Mouse (Mus musculus) CD4-positive helper T cell, adult 2 months (primary cell): ENCODE measurements at regions not wholly inside any gene's neighbourhood (a gene's known extent, or its start where the extent isn't known, plus 50 kb on each side); places are given as distances from the start of the nearest gene placed in this dataset.

Source experiments
- DNase-seq: peaks from one replicate; pipeline ENCODE4 v3.0.0-alpha.2; 2012; ENCODE audit warnings: low read depth, missing footprints, low spot score

DNA sequence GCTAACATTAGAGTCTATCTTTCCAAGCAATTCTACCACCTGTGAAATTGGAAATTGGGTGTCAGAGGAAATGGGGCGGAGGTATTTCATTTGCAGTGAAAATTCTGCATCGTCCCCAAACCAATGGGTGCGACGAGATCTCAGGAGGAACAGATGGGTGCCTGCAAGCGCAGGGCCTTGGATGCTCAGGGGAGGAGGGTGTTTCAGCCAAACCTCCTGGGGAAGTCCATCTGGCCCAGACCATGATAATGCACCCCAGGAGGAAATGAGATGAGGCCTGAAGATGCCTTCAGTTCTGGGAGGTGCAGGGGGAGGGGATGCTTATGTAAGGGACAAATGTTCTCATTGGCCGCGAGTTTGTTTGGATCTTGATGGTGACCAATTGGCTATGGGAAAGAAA, 205.9 kb upstream of the Dynlrb2 start:
- DNase-seq, result no peak

DNA sequence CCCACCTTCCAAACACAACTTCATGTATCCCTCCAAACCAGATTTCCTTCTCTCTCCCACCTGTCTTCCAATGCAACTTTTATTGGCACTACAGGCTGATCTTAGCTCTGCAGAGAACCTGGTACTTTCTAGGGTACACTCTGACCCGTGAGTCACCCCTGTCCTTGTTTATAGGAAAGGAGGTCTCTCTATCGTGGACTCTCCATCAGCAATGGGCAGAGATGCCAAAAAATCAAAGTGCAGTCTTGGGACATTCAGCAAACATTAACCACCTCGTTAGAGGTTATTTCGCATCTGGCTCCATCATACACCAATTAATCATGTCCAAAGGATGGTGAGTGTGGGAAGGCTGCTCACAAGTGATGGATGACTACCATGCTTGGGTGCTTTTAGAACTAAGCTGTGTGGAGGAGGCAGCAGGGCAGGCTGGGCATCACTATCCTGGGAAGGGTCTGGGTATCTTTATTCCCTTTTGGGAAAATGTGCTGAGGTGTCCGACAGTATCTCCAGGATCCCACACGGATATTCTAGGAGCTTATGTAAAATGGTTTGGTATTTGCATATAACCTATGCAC, 214.0 kb upstream of the Dynlrb2 start:
- no peak for DNase-seq

DNA sequence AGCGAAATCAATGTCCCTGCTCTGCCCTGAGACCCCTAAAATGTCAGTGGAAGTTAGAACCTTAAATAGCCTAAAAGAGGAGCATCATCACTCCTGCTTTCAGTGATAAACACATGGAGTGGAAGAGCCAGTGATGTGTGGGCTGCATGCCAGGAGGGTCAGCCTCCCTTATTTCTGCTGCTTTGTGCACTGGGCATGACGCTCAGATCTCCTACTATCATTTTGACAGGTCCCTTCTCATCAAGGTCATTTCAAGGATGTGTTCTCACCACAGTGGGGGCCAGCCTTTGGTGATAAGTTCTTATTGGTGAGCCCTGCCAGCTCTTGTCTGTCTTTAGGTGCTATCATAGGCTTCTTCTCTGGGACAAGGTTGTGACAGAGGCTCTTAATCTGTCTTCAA, 215.5 kb upstream of the Dynlrb2 start:
- no peak for DNase-seq

DNA sequence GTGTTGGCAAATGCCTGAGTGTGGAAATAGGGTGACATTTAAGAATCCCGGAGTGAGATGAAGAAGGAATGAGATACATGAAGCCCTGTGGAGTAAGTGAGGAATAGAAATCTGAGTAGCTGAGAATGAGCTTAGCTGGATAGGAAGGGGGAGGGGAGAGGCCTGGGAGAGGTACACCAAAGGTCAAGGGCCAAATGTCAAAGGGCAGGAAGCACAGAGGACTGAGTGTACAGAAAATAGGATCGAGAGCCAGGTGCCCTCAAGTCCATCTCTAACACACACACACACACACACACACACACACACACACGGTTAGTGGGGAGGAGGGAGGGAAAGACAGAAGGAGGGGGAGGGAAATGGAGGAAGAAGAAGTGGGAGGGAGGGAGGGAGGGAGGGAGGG, 220.8 kb upstream of the Dynlrb2 start:
- no peak for DNase-seq

DNA sequence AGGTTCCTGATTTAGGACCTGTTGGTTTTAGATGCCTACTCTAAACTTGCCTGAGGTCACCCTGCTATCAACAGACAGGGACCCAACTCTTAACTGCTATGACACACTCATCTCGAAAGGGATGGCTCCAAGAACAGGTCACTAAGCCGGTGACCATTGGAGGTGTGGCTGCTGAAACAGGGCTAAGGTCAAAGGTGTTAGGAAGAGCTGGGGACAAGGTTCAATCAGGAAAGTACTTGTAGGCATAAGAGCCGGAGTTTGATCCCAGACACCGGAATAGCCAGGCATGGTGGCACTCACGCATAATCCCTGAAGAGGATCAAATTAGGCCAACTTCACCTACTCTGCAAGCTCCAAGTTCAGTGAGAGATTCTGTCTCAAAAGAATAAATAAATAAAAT, 222.4 kb upstream of the Dynlrb2 start:
- no peak for DNase-seq

- DNase-seq, result no peak
These were observed 229.8 kb upstream of the Dynlrb2 start for GRCm38 (mm10) chr8:116275014-116275413.

DNA sequence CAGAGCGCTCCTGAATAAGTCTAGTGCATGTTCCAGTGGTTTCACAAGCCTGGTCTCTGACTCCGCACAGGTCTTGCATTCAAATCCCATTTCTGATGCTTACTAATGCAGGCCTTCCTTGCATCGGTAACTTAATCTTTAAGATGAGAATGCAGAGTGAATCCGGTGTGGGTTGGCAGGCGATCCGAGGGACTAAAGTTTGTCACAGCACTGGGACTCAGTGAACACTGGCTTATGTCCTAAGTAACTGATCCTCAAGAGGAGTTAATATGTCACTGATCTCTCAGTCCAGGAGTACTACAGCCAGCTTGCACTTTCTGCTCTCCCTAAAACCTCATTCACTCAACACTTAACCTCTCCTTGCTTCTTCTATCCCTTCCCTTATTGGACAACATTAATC, 233.5 kb upstream of the Dynlrb2 start:
- no peak for DNase-seq

DNA sequence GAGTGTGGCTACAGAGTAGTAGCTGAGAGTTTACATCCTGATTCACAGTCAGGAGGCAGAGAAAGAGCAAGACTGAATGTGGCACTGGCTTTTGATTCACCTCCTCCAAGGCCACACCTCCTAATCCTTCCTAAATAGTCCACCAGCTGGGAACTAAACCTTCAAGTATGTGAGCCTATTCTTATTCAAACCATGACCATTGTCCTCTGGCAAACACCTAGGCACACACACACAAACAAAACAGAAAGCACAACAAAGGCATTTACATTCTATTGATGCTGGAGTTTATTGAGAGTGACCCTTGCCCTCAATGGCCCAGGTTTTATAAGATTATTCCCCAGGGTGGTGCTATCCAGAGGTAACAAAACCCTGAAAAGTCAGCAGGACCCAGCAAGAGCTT, 235.4 kb upstream of the Dynlrb2 start:
- DNase-seq, result no peak

DNA sequence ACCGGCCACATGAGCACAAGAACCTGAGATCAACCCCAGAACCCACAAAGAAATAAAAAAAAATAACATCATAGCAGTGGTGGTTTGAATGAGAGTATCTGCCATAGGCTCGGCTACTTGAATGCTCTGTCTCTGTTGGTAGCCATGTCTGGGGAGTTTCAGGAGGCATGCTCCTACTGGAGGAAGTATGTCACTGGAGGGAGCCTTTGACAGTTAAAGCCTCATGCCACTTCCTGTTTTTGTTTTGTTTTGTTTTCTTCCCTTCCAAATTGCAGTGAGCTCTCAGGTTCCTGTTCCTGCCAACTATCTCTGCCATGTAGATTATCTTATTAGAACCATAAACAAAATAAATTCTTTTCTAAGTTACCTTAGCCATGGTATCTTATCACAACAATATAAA, 236.1 kb upstream of the Dynlrb2 start:
- no peak for DNase-seq

DNA sequence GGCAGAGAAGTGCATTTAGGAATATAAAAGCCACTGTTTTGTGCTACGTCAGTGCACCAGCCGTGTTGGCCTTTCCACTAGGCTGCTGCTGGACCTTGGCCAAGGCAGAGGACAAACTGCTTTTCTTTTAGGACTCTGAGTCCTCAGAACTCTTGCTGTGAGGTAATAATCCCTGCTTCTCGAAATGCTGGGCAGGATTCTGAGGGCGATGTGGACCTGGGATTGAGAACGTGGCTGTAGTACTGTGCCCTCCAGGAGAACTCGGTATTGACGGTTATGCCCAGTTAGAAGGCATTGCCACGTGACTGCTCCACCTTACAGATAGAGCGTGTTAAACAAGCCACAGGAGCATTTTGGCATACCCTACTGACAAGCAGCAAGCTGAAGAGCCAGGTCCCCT, 236.6 kb upstream of the Dynlrb2 start:
- no peak for DNase-seq

- DNase-seq, result no peak
These were observed 237.8 kb upstream of the Dynlrb2 start for GRCm38 (mm10) chr8:116267021-116267420.

DNA sequence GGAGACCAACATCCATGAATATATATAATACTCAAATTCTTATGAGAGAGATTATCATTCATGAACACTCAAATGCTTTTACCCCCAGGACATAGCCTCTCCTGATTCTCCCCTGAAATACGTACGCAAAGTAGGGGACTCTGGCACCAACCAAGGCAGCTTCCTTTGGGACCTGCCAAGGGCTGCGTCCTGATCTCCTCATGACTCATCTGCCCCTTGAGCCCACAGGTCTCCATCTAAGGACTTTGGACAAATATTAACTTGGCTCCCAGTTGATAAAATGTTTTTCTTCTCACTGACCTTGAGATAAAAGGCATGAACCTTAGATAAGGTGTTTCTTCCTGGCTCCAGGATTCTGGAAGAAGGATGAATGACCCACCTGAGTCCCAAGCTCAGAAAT, 239.2 kb upstream of the Dynlrb2 start:
- no peak for DNase-seq

- DNase-seq, result no peak
These were observed 240.7 kb upstream of the Dynlrb2 start for GRCm38 (mm10) chr8:116264078-116264477.

- no peak for DNase-seq
These were observed 243.5 kb upstream of the Dynlrb2 start for GRCm38 (mm10) chr8:116261286-116261685.

- no peak for DNase-seq
These were observed 249.4 kb upstream of the Dynlrb2 start for GRCm38 (mm10) chr8:116255398-116255797.

DNA sequence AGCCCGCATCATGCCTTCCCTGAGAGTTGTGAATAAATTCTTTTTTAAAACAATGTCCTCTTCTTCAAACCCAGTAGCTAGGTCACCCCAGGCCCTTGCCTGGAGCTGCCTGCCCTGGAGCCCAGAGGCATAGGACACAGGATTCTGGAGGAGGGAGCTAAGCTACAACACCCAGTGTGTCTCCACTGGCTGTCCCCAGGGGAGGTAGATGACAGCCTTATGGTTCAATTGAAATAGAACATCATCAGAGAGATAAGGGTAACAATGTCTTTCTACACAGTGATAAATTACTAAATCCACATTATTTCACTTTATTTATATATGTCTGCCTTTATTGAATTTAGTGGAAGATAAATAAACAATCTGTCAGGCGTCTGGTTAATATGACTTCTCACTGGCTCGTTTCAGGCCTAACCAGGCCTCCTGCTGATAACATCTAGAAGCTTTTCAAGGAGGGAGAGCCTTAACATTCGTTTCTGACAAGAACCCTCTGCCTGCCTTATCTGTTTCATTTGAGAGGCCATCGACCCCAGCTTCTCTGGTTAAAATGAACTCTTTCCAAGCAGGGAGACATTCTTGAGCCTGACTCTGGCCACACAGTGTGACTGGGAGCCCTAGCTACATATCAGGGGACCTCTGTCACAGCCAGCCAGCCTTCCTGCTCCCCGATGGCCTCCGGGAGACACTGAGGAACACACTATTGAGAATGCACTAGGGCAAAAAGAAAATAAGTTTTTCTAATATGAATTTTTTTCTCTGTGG, 252.1 kb upstream of the Dynlrb2 start:
- DNase-seq, result no peak

- no peak for DNase-seq
These were observed 256.4 kb upstream of the Dynlrb2 start for GRCm38 (mm10) chr8:116248398-116248797.

DNA sequence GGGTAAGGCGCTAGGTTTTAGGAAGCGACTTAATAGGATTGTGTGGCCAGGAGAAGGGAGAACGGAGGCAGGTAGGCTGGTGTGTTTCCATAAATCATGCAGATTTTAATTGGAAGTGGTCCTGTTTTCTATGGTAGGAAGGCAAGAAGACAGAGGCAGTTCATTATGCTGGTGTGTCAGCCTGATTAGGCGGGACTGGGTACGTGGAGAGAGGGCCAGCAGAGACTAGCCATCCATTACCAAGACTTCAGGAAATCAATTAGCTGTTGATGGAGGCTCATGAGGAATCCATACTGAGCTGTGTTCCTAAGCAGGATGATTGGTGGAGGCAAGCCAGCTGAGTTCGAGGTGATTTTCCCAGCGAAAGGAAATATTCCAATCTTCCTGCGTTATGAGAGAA, 261.3 kb upstream of the Dynlrb2 start:
- no peak for DNase-seq

DNA sequence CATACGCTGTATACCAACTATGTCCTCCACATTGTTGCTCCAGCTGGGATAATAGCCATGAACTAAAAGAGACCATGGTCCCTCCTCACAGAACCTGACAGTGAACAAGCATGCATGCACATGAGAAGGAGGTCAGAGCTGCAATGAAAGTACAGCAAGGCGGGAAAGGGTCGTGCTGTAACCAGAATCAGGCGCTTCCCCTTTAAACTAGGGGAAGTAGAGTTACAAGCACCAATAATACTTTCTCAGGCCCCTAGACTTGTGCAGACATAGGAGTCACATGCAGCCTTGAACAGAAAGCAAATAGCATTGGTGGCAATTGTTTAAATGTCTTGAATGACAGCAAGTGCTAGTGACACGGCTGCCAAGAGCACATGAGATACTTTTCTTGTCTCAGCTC, 261.8 kb upstream of the Dynlrb2 start:
- no peak for DNase-seq

DNA sequence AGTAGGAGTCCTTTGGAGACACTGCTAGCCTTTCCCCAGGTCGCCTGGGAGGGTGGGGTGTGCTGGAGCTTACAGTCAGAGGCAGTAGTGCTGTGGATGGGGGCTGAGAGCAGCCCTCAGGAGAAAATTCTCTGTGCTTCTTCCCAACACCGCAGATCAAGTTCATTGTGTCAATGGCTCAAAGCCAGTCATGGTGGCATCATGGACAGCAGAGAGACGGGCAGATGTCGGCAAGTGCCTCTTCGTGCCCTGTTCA, 262.9 kb upstream of the Dynlrb2 start:
- no peak for DNase-seq

GRCm38 (mm10) chr8:116241146-116241986, 263.4 kb upstream of the Dynlrb2 start:
- no peak for DNase-seq

GRCm38 (mm10) chr8:116238670-116239069, 266.1 kb upstream of the Dynlrb2 start:
- no peak for DNase-seq

GRCm38 (mm10) chr8:116237561-116238100, 267.1 kb upstream of the Dynlrb2 start:
- DNase-seq, result no peak
